Mouse (Mus musculus) erythroblast, embryonic 14.5 days (primary cell): ENCODE data around the gene Nsun3.

Experiments
- GATA1 ChIP-seq: IDR thresholded peaks from 2 replicates; pipeline ENCODE4 v1.6.1; 2012; ENCODE audit warnings: low read length, inconsistent platforms, mixed read lengths
- TAL1 ChIP-seq: IDR thresholded peaks from 3 replicates; pipeline ENCODE4 v1.6.1; 2012; ENCODE audit warnings: low read length, inconsistent platforms, mixed read lengths

DNA sequence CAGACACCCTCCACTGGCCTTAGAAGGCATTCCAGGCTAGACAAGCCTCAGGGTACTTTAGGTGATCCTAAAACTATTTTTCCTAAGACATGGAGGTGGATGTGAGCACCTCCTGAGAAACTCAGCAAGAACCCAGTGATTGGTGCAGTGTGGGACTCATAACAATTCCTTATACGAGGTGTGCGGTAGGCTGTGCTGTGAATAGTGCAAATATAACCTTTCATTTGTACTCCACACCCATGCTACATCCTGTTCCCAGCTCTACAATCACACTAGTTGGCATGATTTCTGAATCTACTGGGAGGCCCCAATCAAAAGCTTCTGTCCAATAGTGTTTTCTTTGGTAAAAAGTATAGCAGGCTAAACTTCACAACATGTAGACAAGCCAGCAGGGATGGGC lies 45.4 kb upstream of the Nsun3 start:
- TF ChIP-seq GATA1 (no peak), TAL1 (no peak)
